Mouse (Mus musculus) ES-E14 (cell line): ENCODE data around the gene Smad1.

Experiments
- CHD2 ChIP-seq: IDR thresholded peaks from 2 replicates; pipeline ENCODE4 v1.6.1; 2014; ENCODE audit warnings: mild to moderate bottlenecking, low read depth, low read length, inconsistent platforms
- HCFC1 ChIP-seq: IDR thresholded peaks from 2 replicates; pipeline ENCODE4 v1.6.1; 2012; ENCODE audit warnings: low read length, inconsistent platforms, borderline replicate concordance; ENCODE audit not compliant: insufficient read depth

DNA sequence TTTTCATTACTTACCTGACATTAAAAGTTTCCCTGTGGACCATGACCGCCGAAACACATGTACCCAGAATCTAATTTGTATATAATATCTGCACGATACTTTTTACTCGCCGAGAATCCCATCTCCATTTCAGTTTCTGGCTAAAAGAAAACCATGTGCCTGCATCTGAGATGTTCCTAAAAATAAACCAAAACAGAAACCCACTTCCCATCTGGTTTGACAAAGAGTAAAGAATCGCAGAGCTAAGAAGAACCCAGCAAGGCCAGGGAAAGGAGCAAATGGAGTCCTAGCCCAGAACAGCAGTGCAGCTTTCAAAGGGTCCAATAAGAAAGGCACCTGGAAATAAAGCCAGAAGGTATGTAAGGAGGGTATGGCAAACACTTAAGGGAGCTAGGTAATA lies 30.2 kb downstream of the Smad1 start:
- TF ChIP-seq HCFC1 (no peak), CHD2 (no peak)
